Mouse (Mus musculus) thymus, adult 2 months (tissue): Measurements from ENCODE around the gene Uhrf1bp1. TPM values are rescaled to one million over a fixed set of nuclear protein-coding genes. Genes with fewer than 3 reads are reported as not detected.

Experiments
- DNase-seq: peaks from one replicate; pipeline ENCODE4 v3.0.0; 2021
- H3K27ac ChIP-seq: fragments of 200-500 bp; 2 replicates; pipeline ENCODE4 v1.5.1; 2012; ENCODE audit warnings: low read length, control low read depth; ENCODE audit not compliant: control insufficient read depth, insufficient read depth
- H3K27me3 ChIP-seq: fragments of 200-500 bp; 2 replicates; pipeline ENCODE4 v1.6.1; 2012; ENCODE audit warnings: mild to moderate bottlenecking, low read length, moderate library complexity, mixed read lengths; ENCODE audit not compliant: control insufficient read depth, insufficient read depth
- H3K36me3 ChIP-seq: fragments of 200-500 bp; 2 replicates; pipeline ENCODE4 v1.6.1; 2012; ENCODE audit warnings: mild to moderate bottlenecking, low read length, moderate library complexity; ENCODE audit not compliant: control insufficient read depth, insufficient read depth
- H3K4me1 ChIP-seq: fragments of 200-500 bp; replicated peaks from 2 replicates; pipeline ENCODE4 v1.6.1; 2012; ENCODE audit warnings: low read length; ENCODE audit not compliant: control insufficient read depth, insufficient read depth
- H3K4me3 ChIP-seq: fragments of 200-500 bp; 2 replicates; pipeline ENCODE4 v1.5.1; 2012; ENCODE audit warnings: mild to moderate bottlenecking, low read length, control low read depth, moderate library complexity; ENCODE audit not compliant: control insufficient read depth, insufficient read depth
- CTCF ChIP-seq: fragments of 200-500 bp; IDR thresholded peaks from 2 replicates; pipeline ENCODE4 v1.5.1; 2012; ENCODE audit warnings: mild to moderate bottlenecking, control low read depth, low read length, moderate library complexity, borderline replicate concordance; ENCODE audit not compliant: control insufficient read depth, poor library complexity, insufficient read depth; ENCODE audit errors: extremely low read depth
- POLR2A ChIP-seq: fragments of 200-500 bp; IDR thresholded peaks from 2 replicates; pipeline ENCODE4 v1.6.1; 2012; ENCODE audit warnings: mild to moderate bottlenecking, low read length, control low read depth, moderate library complexity; ENCODE audit not compliant: control insufficient read depth, poor library complexity, insufficient read depth; ENCODE audit errors: extremely low read depth
- WGBS: fragments of 180-500 bp; shearing (Covaris S2); methylation state at CpG from one replicate; pipeline ENCODE4 v1.1.7; 2018; 5-methylcytosine and 5-hydroxymethylcytosine counted together
- polyA plus RNA-seq: library from polyadenylated mRNA; depleted of rRNA; stranded (reverse); fragments of >200 nt; gene quantifications from 2 replicates; pipeline ENCODE4 v1.2.3, GENCODE M21; 2012

Gene Uhrf1bp1
- polyA plus RNA-seq, 1 experiment: 4.4 TPM

GRCm38 (mm10) chr17:27925504-27925903 lies 69.3 kb downstream of the Uhrf1bp1 start:
- H3K27ac ChIP-seq: no peak overlapping the region
- no peaks in the 10 kb centered on the region for H3K36me3 ChIP-seq
- 75% methylated on average over 7 of the region's 7 CpGs for WGBS
- no peak for DNase-seq
- H3K4me1 ChIP-seq: no peaks in the 10 kb centered on the region
- no peak overlapping the region for H3K4me3 ChIP-seq
- no peak for TF ChIP-seq POLR2A
- no peak for TF ChIP-seq CTCF
- H3K27me3 ChIP-seq: no peaks in the 10 kb centered on the region

- Histone ChIP-seq H3K4me3 (no peak overlapping the region), H3K27me3 (no peaks in the 10 kb centered on the region), H3K4me1 (no peaks in the 10 kb centered on the region), H3K36me3 (no peaks in the 10 kb centered on the region), H3K27ac (no peak overlapping the region)
- DNase-seq: no peak
- WGBS: 95% methylated on average over 5 of the region's 5 CpGs
- no peak for TF ChIP-seq POLR2A
- no peak for TF ChIP-seq CTCF
These were observed 74.0 kb downstream of the Uhrf1bp1 start for GRCm38 (mm10) chr17:27930291-27930690.

GRCm38 (mm10) chr17:27931826-27932225 lies 75.6 kb downstream of the Uhrf1bp1 start:
- H3K4me3 ChIP-seq: no peak overlapping the region
- H3K4me1 ChIP-seq: no peaks in the 10 kb centered on the region
- TF ChIP-seq POLR2A (no peak), CTCF (no peak)
- no peaks in the 10 kb centered on the region for H3K36me3 ChIP-seq
- H3K27me3 ChIP-seq: no peaks in the 10 kb centered on the region
- no peak for DNase-seq
- H3K27ac ChIP-seq: no peak overlapping the region
- 93% methylated on average over 4 of the region's 4 CpGs for WGBS

GRCm38 (mm10) chr17:27934136-27934910 lies 78.1 kb downstream of the Uhrf1bp1 start:
- no peak for DNase-seq
- Histone ChIP-seq H3K36me3 (no peaks in the 10 kb centered on the region), H3K27me3 (no peaks in the 10 kb centered on the region), H3K4me1 (no peaks in the 10 kb centered on the region), H3K27ac (no peak overlapping the region), H3K4me3 (no peak overlapping the region)
- TF ChIP-seq CTCF: no peak
- TF ChIP-seq POLR2A: no peak
- 97% methylated on average over 10 of the region's 10 CpGs for WGBS

- WGBS: 91% methylated on average over 3 of the region's 3 CpGs
- TF ChIP-seq CTCF: no peak
- TF ChIP-seq POLR2A: no peak
- Histone ChIP-seq H3K27me3 (no peaks in the 10 kb centered on the region), H3K27ac (no peak overlapping the region), H3K4me1 (no peaks in the 10 kb centered on the region), H3K36me3 (no peaks in the 10 kb centered on the region), H3K4me3 (no peak overlapping the region)
- DNase-seq: no peak
These were observed 78.8 kb downstream of the Uhrf1bp1 start for GRCm38 (mm10) chr17:27935091-27935490.

GRCm38 (mm10) chr17:27937054-27937615 lies 80.9 kb downstream of the Uhrf1bp1 start:
- H3K36me3 ChIP-seq: no peaks in the 10 kb centered on the region
- WGBS: 98% methylated on average over 4 of the region's 4 CpGs
- H3K27ac ChIP-seq: no peak overlapping the region
- H3K27me3 ChIP-seq: no peaks in the 10 kb centered on the region
- H3K4me1 ChIP-seq: no peaks in the 10 kb centered on the region
- no peak overlapping the region for H3K4me3 ChIP-seq
- no peak for DNase-seq
- TF ChIP-seq POLR2A (no peak), CTCF (no peak)

- WGBS: 90% methylated on average over 12 of the region's 12 CpGs
- Histone ChIP-seq H3K36me3 (no peaks in the 10 kb centered on the region), H3K4me1 (no peaks in the 10 kb centered on the region), H3K27me3 (no peaks in the 10 kb centered on the region), H3K27ac (no peak overlapping the region), H3K4me3 (no peak overlapping the region)
- no peak for DNase-seq
- TF ChIP-seq POLR2A (no peak), CTCF (no peak)
These were observed 82.0 kb downstream of the Uhrf1bp1 start for GRCm38 (mm10) chr17:27938121-27938754.
